Mouse (Mus musculus): ENCODE data around the gene Clca1.
"Not testable (repeated sequence)": the region's sequence is repeated elsewhere in the genome, so short reads cannot be mapped to it uniquely, and the experiment has no call there.

The Clca1 gene

GRCm38 (mm10) chr3:145032676-145033075, at the start of gene Clca1:
Gene Clca1 (minus strand): TSS chr3:145032776.
- in situ Hi-C loops (cut with MboI, MseI), result no loop called here

GRCm38 (mm10) chr3:145080904-145081303, 48.3 kb upstream of the Clca1 start:
- in situ Hi-C loops (cut with MboI, MseI), result no loop called here

- in situ Hi-C loops (cut with MboI, MseI), result no loop called here
Measured at GRCm38 (mm10) chr3:145078405-145078804, 45.8 kb upstream of the Clca1 start.

- in situ Hi-C loops (cut with MboI, MseI), result no loop called here
Measured at GRCm38 (mm10) chr3:145072339-145072738, 39.8 kb upstream of the Clca1 start.

- in situ Hi-C loops (cut with MboI, MseI), result no loop called here
Measured at GRCm38 (mm10) chr3:145068964-145069363, 36.4 kb upstream of the Clca1 start.

- in situ Hi-C loops (cut with MboI, MseI), result not testable (repeated sequence)
Measured at GRCm38 (mm10) chr3:145055138-145055537, 22.6 kb upstream of the Clca1 start.

- in situ Hi-C loops (cut with MboI, MseI), result no loop called here
Measured at GRCm38 (mm10) chr3:145049820-145050219, 17.2 kb upstream of the Clca1 start.

GRCm38 (mm10) chr3:145038813-145039212, 6.2 kb upstream of the Clca1 start:
- in situ Hi-C loops (cut with MboI, MseI), result no loop called here

GRCm38 (mm10) chr3:145028036-145028435, 4.5 kb downstream of the Clca1 start:
- in situ Hi-C loops (cut with MboI, MseI), result no loop called here

- in situ Hi-C loops (cut with MboI, MseI), result no loop called here
Measured at GRCm38 (mm10) chr3:145026750-145027149, 5.8 kb downstream of the Clca1 start.

- in situ Hi-C loops (cut with MboI, MseI), result no loop called here
Measured at GRCm38 (mm10) chr3:145017807-145018206, 14.8 kb downstream of the Clca1 start.

GRCm38 (mm10) chr3:145004422-145004821, 28.2 kb downstream of the Clca1 start:
- in situ Hi-C loops (cut with MboI, MseI), result no loop called here

- in situ Hi-C loops (cut with MboI, MseI), result no loop called here
Measured at GRCm38 (mm10) chr3:145000912-145001311, 31.7 kb downstream of the Clca1 start.

- in situ Hi-C loops (cut with MboI, MseI), result no loop called here
Measured at GRCm38 (mm10) chr3:144993055-144993454, 39.5 kb downstream of the Clca1 start.

GRCm38 (mm10) chr3:144992618-144993017, 40.0 kb downstream of the Clca1 start:
- in situ Hi-C loops (cut with MboI, MseI), result no loop called here

- in situ Hi-C loops (cut with MboI, MseI), result no loop called here
Measured at GRCm38 (mm10) chr3:144985890-144986289, 46.7 kb downstream of the Clca1 start.

- in situ Hi-C loops (cut with MboI, MseI), result no loop called here
Measured at GRCm38 (mm10) chr3:144980551-144980950, 52.0 kb downstream of the Clca1 start.

- in situ Hi-C loops (cut with MboI, MseI), result no loop called here
Measured at GRCm38 (mm10) chr3:144977631-144978030, 54.9 kb downstream of the Clca1 start.

- in situ Hi-C loops (cut with MboI, MseI), result no loop called here
Measured at GRCm38 (mm10) chr3:144976091-144976490, 56.5 kb downstream of the Clca1 start.

- in situ Hi-C loops (cut with MboI, MseI), result no loop called here
Measured at GRCm38 (mm10) chr3:144974945-144975344, 57.6 kb downstream of the Clca1 start, which contains the start of gene Clca4a. Gene Clca4a (minus strand): TSS chr3:144975045.

- in situ Hi-C loops (cut with MboI, MseI), result no loop called here
Measured at GRCm38 (mm10) chr3:144971553-144972270, 60.9 kb downstream of the Clca1 start.

GRCm38 (mm10) chr3:144969755-144970154, 62.8 kb downstream of the Clca1 start:
- in situ Hi-C loops (cut with MboI, MseI), result no loop called here

- in situ Hi-C loops (cut with MboI, MseI), result no loop called here
Measured at GRCm38 (mm10) chr3:144966074-144966473, 66.5 kb downstream of the Clca1 start.
